Mouse (Mus musculus): Measurements from ENCODE around the gene Lamtor1.

GRCm38 (mm10) chr7:101973730-101974129 lies 68.0 kb downstream of the Lamtor1 start:
- no peak for TF ChIP-seq POLR2A (IDR thresholded peaks at IDR 0.05; ENCODE audit: borderline replicate concordance, extremely low read depth, low read depth, low read length)
- no peak for TF ChIP-seq CTCF (IDR thresholded peaks at IDR 0.05; ENCODE audit: insufficient read depth, low read length)
